Mouse (Mus musculus): ENCODE measurements around the gene Gm28048. TPM values are rescaled to one million over a fixed set of nuclear protein-coding genes. Genes with fewer than 3 reads are reported as not detected.

The Gm28048 gene
- polyA plus RNA-seq, 1 experiment from 2014 or later: 24.7 TPM

DNA sequence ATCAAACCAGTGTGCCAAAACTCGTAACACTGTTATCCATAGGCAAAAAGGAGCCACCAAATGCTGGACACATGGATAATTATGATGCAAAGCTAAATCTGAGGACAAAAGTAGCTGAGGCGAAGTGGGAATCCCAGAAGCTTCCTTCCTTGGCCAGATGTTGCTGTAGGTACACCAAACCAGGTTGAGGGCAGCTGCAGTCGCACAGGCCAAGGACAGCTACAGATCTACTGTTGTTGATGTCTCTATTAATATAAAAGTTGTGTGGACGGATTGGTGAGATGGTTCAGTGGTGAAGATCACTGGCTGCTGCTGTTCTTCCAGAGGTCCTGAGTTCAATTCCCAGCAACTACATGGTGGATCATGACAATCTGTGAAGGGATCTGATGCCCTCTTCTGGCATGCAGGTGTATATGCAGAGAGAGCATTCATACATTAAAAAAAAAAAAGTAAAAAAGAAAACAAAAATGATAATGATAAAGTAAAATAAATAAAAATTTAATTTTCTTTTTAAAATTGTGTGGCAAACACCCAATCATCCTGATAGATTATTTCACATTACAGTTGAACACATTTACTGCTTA is 24.0 kb downstream of the Gm28048 start:
- no peaks in the 10 kb centered on the region for H3K27me3 ChIP-seq (ENCODE audit: insufficient read depth, low read length)
- no peaks in the 10 kb centered on the region for H3K4me1 ChIP-seq (ENCODE audit: insufficient read depth, low read length)
- H3K36me3 ChIP-seq (ENCODE audit: insufficient read depth, low read length): no peaks in the 10 kb centered on the region
- no peak overlapping the region for H3K27ac ChIP-seq (ENCODE audit: low read length)
- 89% methylated on average over 4 of the region's 4 CpGs for WGBS
- ATAC-seq (ENCODE audit: low FRiP score, low TSS enrichment): no peak
- H3K9me3 ChIP-seq (ENCODE audit: low read length): no peaks in the 10 kb centered on the region
- H3K4me3 ChIP-seq (ENCODE audit: low read length): no peak overlapping the region
- no peak overlapping the region for H3K4me2 ChIP-seq (replicated peaks; ENCODE audit: low read depth, low read length)
- H3K9ac ChIP-seq (replicated peaks; ENCODE audit: low read length): no peak overlapping the region

DNA sequence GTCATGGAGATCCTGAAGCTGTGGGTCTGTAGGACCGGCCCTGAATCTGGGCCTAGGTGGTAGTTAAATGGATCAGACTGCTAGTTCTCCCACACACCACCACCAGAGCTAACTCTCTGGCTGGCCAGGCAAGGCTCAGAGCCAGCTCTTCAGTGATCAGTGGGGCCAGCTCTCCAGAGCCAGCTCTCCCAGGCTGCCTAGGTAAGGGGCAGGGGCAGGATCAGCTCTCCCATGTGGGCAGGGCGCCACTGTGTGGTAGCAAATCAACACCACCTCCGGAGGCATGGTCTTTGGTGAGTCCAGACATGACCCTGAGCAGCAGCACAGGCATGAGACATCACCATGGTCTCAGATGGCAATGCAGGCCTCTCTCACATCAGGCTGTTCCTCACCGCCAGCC is 25.1 kb downstream of the Gm28048 start:
- H3K36me3 ChIP-seq (ENCODE audit: insufficient read depth, low read length): no peaks in the 10 kb centered on the region
- no peak overlapping the region; the same call in 1 of the 2 replicates for H3K9ac ChIP-seq (replicated peaks; ENCODE audit: low read length)
- no peaks in the 10 kb centered on the region for H3K4me1 ChIP-seq (ENCODE audit: insufficient read depth, low read length)
- ATAC-seq (ENCODE audit: low FRiP score, low TSS enrichment): peak; percentile 71
- no peak overlapping the region for H3K4me2 ChIP-seq (replicated peaks; ENCODE audit: low read depth, low read length)
- WGBS: 76% methylated on average over 4 of the region's 4 CpGs
- H3K27ac ChIP-seq (ENCODE audit: low read length): no peak overlapping the region
- H3K27me3 ChIP-seq (ENCODE audit: insufficient read depth, low read length): no peaks in the 10 kb centered on the region
- H3K4me3 ChIP-seq (ENCODE audit: low read length): no peak overlapping the region
- no peaks in the 10 kb centered on the region for H3K9me3 ChIP-seq (ENCODE audit: low read length)

DNA sequence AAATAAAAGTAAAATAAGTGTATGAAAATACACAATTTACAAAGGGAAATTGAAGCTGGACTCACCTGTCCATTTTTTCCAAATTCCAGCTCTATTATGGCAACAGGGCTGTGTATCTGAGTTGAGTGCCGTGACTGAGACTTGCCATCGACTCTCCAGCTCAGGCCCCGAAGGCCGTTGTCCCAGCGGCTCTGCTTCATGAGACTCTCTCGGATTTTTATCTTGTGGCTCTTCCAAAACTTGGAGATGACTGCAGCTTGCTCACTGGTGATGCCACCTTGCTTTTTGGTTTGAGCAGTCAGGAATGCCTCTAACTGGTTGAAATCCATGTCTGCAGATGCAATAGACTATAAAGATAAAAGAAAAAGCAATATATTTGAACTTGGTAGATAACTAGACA is 25.5 kb downstream of the Gm28048 start:
- Histone ChIP-seq H3K27me3 (ENCODE audit: insufficient read depth, low read length) (no peaks in the 10 kb centered on the region), H3K9me3 (ENCODE audit: low read length) (no peaks in the 10 kb centered on the region), H3K36me3 (ENCODE audit: insufficient read depth, low read length) (no peaks in the 10 kb centered on the region), H3K27ac (ENCODE audit: low read length) (no peak overlapping the region), H3K4me3 (ENCODE audit: low read length) (no peak overlapping the region), H3K4me1 (ENCODE audit: insufficient read depth, low read length) (no peaks in the 10 kb centered on the region), H3K9ac (replicated peaks; ENCODE audit: low read length) (no peak overlapping the region), H3K4me2 (replicated peaks; ENCODE audit: low read depth, low read length) (no peak overlapping the region)
- no peak for ATAC-seq (ENCODE audit: low FRiP score, low TSS enrichment)
- WGBS: 96% methylated on average over 6 of the region's 6 CpGs

DNA sequence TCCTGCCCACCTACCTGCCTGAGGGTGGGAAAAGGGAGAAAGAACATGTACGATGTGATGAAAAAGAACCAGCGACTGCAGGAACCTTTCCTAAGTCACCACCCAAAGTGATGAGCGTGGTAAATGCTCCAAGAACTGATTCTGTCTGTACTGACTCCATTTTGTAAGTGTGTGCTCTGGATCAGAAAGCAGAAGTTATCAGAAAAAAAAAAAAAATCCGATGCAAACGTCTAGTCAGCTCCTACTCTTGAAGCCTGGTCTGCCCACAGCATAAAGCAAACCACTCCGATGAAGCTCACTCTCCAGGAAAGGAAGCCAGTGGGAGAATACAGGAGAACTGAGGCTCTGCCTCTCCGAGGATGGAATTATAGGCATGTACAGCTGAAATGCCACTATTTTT is 29.2 kb downstream of the Gm28048 start:
- H3K4me2 ChIP-seq (replicated peaks; ENCODE audit: low read depth, low read length): no peak overlapping the region
- H3K27ac ChIP-seq (ENCODE audit: low read length): no peak overlapping the region
- H3K9me3 ChIP-seq (ENCODE audit: low read length): no peaks in the 10 kb centered on the region
- H3K4me1 ChIP-seq (ENCODE audit: insufficient read depth, low read length): no peaks in the 10 kb centered on the region
- no peak for ATAC-seq (ENCODE audit: low FRiP score, low TSS enrichment)
- 92% methylated on average over 7 of the region's 7 CpGs for WGBS
- H3K36me3 ChIP-seq (ENCODE audit: insufficient read depth, low read length): no peaks in the 10 kb centered on the region
- H3K27me3 ChIP-seq (ENCODE audit: insufficient read depth, low read length): no peaks in the 10 kb centered on the region
- no peak overlapping the region for H3K9ac ChIP-seq (replicated peaks; ENCODE audit: low read length)
- H3K4me3 ChIP-seq (ENCODE audit: low read length): no peak overlapping the region

DNA sequence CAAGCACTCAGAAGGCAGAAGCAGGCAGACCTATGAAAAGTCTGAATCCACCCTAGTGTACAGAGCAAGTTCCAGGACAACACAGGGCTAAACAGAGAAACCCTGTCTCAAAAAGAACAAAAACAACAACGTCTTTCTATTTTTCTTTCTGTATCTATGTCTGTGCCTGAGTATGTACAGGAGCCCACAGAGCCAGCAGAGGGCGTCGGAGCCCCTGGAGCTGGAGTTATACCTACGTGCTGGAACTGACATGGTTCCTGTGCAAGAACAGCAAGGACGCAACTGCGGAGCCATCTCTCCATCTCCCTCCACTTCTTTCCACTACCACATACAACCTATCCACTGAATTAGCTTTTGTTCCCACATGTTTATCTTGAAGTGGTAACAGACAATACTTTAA is 31.8 kb downstream of the Gm28048 start:
- H3K27ac ChIP-seq (ENCODE audit: low read length): no peak overlapping the region
- no peaks in the 10 kb centered on the region for H3K27me3 ChIP-seq (ENCODE audit: insufficient read depth, low read length)
- H3K4me2 ChIP-seq (replicated peaks; ENCODE audit: low read depth, low read length): no peak overlapping the region
- no peaks in the 10 kb centered on the region for H3K4me1 ChIP-seq (ENCODE audit: insufficient read depth, low read length)
- no peak for ATAC-seq (ENCODE audit: low FRiP score, low TSS enrichment)
- no peak overlapping the region for H3K9ac ChIP-seq (replicated peaks; ENCODE audit: low read length)
- 90% methylated on average over 6 of the region's 6 CpGs for WGBS
- H3K36me3 ChIP-seq (ENCODE audit: insufficient read depth, low read length): no peaks in the 10 kb centered on the region
- no peak overlapping the region for H3K4me3 ChIP-seq (ENCODE audit: low read length)
- no peaks in the 10 kb centered on the region for H3K9me3 ChIP-seq (ENCODE audit: low read length)

DNA sequence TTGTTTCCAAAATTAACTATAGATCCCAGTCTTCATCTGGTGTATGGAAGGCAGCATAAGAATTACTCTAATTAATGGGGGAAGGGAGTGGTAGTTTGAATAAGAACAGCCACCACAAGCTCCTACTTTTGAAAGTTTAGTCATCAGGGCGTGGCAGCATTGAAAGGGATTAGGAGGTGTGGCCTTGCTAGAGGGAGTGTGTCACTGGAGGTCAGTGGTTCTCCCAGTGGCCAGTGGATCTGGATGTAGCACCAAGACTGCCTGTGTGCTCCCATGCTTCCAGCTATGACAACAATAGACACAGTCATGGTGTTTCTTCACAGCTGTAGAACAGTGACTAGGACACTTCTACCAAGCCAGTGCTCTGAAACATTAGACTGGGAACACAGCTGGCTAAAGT is 32.8 kb downstream of the Gm28048 start:
- 96% methylated on average over 1 of the region's 1 CpGs for WGBS
- Histone ChIP-seq H3K27ac (ENCODE audit: low read length) (no peak overlapping the region), H3K27me3 (ENCODE audit: insufficient read depth, low read length) (no peaks in the 10 kb centered on the region), H3K4me2 (replicated peaks; ENCODE audit: low read depth, low read length) (no peak overlapping the region), H3K4me3 (ENCODE audit: low read length) (no peak overlapping the region), H3K4me1 (ENCODE audit: insufficient read depth, low read length) (no peaks in the 10 kb centered on the region), H3K9ac (replicated peaks; ENCODE audit: low read length) (no peak overlapping the region), H3K9me3 (ENCODE audit: low read length) (no peaks in the 10 kb centered on the region), H3K36me3 (ENCODE audit: insufficient read depth, low read length) (no peaks in the 10 kb centered on the region)
- ATAC-seq (ENCODE audit: low FRiP score, low TSS enrichment): no peak

GRCm38 (mm10) chr11:22938983-22939382 is 42.9 kb downstream of the Gm28048 start:
- 89% methylated on average over 2 of the region's 2 CpGs for WGBS
- ATAC-seq (ENCODE audit: low FRiP score, low TSS enrichment): no peak
- no peak overlapping the region for H3K4me3 ChIP-seq (ENCODE audit: low read length)
- H3K27me3 ChIP-seq (ENCODE audit: insufficient read depth, low read length): no peaks in the 10 kb centered on the region
- H3K9me3 ChIP-seq (ENCODE audit: low read length): no peaks in the 10 kb centered on the region
- no peaks in the 10 kb centered on the region for H3K4me1 ChIP-seq (ENCODE audit: insufficient read depth, low read length)
- H3K36me3 ChIP-seq (ENCODE audit: insufficient read depth, low read length): no peaks in the 10 kb centered on the region
- H3K9ac ChIP-seq (replicated peaks; ENCODE audit: low read length): no peak overlapping the region
- no peak overlapping the region for H3K27ac ChIP-seq (ENCODE audit: low read length)
- H3K4me2 ChIP-seq (replicated peaks; ENCODE audit: low read depth, low read length): no peak overlapping the region

GRCm38 (mm10) chr11:22937716-22938316 is 44.1 kb downstream of the Gm28048 start:
- Histone ChIP-seq H3K27ac (ENCODE audit: low read length) (no peak overlapping the region), H3K4me3 (ENCODE audit: low read length) (no peak overlapping the region), H3K9me3 (ENCODE audit: low read length) (no peaks in the 10 kb centered on the region), H3K27me3 (ENCODE audit: insufficient read depth, low read length) (no peaks in the 10 kb centered on the region), H3K9ac (replicated peaks; ENCODE audit: low read length) (no peak overlapping the region), H3K4me2 (replicated peaks; ENCODE audit: low read depth, low read length) (no peak overlapping the region), H3K4me1 (ENCODE audit: insufficient read depth, low read length) (no peaks in the 10 kb centered on the region), H3K36me3 (ENCODE audit: insufficient read depth, low read length) (no peaks in the 10 kb centered on the region)
- WGBS: 89% methylated on average over 4 of the region's 4 CpGs
- no peak for ATAC-seq (ENCODE audit: low FRiP score, low TSS enrichment)

- Histone ChIP-seq H3K9me3 (ENCODE audit: low read length) (no peaks in the 10 kb centered on the region), H3K4me1 (ENCODE audit: insufficient read depth, low read length) (no peaks in the 10 kb centered on the region), H3K4me3 (ENCODE audit: low read length) (no peak overlapping the region), H3K27me3 (ENCODE audit: insufficient read depth, low read length) (no peaks in the 10 kb centered on the region), H3K36me3 (ENCODE audit: insufficient read depth, low read length) (no peaks in the 10 kb centered on the region), H3K4me2 (replicated peaks; ENCODE audit: low read depth, low read length) (no peak overlapping the region), H3K9ac (replicated peaks; ENCODE audit: low read length) (no peak overlapping the region), H3K27ac (ENCODE audit: low read length) (no peak overlapping the region)
- ATAC-seq (ENCODE audit: low FRiP score, low TSS enrichment): no peak
- 64% methylated on average over 5 of the region's 5 CpGs for WGBS
Measured at GRCm38 (mm10) chr11:22936446-22937125, 45.3 kb downstream of the Gm28048 start.

- no peak overlapping the region for H3K9ac ChIP-seq (replicated peaks; ENCODE audit: low read length)
- peaks cover 5% of the 10 kb centered on the region; the same call in 1 of the 2 replicates for H3K4me1 ChIP-seq (ENCODE audit: insufficient read depth, low read length)
- no peak for ATAC-seq (ENCODE audit: low FRiP score, low TSS enrichment)
- H3K27ac ChIP-seq (ENCODE audit: low read length): no peak overlapping the region
- H3K36me3 ChIP-seq (ENCODE audit: insufficient read depth, low read length): no peaks in the 10 kb centered on the region
- no peaks in the 10 kb centered on the region for H3K9me3 ChIP-seq (ENCODE audit: low read length)
- no peaks in the 10 kb centered on the region for H3K27me3 ChIP-seq (ENCODE audit: insufficient read depth, low read length)
- H3K4me3 ChIP-seq (ENCODE audit: low read length): no peak overlapping the region
- H3K4me2 ChIP-seq (replicated peaks; ENCODE audit: low read depth, low read length): no peak overlapping the region
Measured at GRCm38 (mm10) chr11:22932167-22932566, 49.7 kb downstream of the Gm28048 start.
